Mouse (Mus musculus) intestine, embryonic 15.5 days (tissue): ENCODE data around the gene Myh9. TPM values are rescaled to one million over a fixed set of nuclear protein-coding genes. Genes with fewer than 3 reads are reported as not detected.

ENCODE experiments used
- ATAC-seq: fragments of 200-750 bp; cut with Nextera tagmentation; 2 replicates; pipeline ENCODE4 v1.8.0; 2017; ENCODE audit warnings: moderate TSS enrichment, moderate library complexity
- H3K27ac ChIP-seq: fragments of 300-500 bp; sonication (generic); 2 replicates; pipeline ENCODE4 v1.5.1; 2015; ENCODE audit warnings: mild to moderate bottlenecking, inconsistent platforms
- H3K27me3 ChIP-seq: fragments of 300-500 bp; sonication (generic); replicated peaks from 2 replicates; pipeline ENCODE4 v1.6.1; 2015; ENCODE audit warnings: inconsistent platforms
- H3K36me3 ChIP-seq: fragments of 300-500 bp; sonication (generic); 2 replicates; pipeline ENCODE4 v1.6.1; 2015; ENCODE audit warnings: inconsistent platforms
- H3K4me1 ChIP-seq: fragments of 300-500 bp; sonication (generic); replicated peaks from 2 replicates; pipeline ENCODE4 v1.6.1; 2015; ENCODE audit warnings: inconsistent platforms
- H3K4me2 ChIP-seq: fragments of 300-500 bp; sonication (generic); replicated peaks from 2 replicates; pipeline ENCODE4 v1.6.1; 2015; ENCODE audit warnings: mild to moderate bottlenecking, inconsistent platforms
- H3K4me3 ChIP-seq: fragments of 300-500 bp; sonication (generic); replicated peaks from 2 replicates; pipeline ENCODE4 v1.5.1; 2015; ENCODE audit warnings: inconsistent platforms
- H3K9ac ChIP-seq: fragments of 300-500 bp; sonication (generic); 2 replicates; pipeline ENCODE4 v1.6.1; 2015; ENCODE audit warnings: inconsistent platforms
- H3K9me3 ChIP-seq: fragments of 300-500 bp; sonication (generic); 2 replicates; pipeline ENCODE4 v1.6.1; 2016; ENCODE audit warnings: inconsistent platforms
- WGBS: fragments of 180-500 bp; shearing (Covaris S2); methylation state at CpG from one replicate; pipeline ENCODE4 v1.1.7; 2015; 5-methylcytosine and 5-hydroxymethylcytosine counted together
- polyA plus RNA-seq: library from polyadenylated mRNA; unstranded; fragments of >200 nt; fragmentation: Nextera tagmentation; extraction: Ambion mirVana; gene quantifications from 2 replicates; pipeline ENCODE4 v1.2.1, GENCODE M21; 2015

Gene Myh9
- polyA plus RNA-seq, 1 experiment from 2014 or later: 52.9 TPM

DNA sequence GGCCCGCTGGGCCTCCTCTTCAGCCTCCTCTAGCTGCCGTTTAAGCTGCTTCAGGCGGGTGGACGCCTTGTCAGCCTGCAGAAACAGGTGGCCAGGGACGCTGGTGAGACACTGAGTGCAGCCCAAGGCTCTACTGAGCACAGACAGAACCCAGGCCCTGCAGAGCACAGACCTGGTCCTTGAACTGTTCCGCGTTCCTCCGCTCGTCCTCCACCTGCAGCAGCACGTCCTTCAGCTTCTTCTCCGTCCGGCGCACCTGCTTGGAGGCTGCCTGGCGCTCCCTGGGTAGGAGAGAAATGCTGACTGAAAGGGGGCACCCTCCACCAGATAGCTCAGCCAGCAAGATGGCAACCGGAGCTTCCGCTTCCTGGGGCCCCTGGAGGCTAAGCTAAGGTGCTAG is 78.9 kb downstream of the Myh9 start:
- H3K4me1 ChIP-seq: 0 out of 2 replicates have a peak, but pooled peaks cover 5% of the 10 kb centered on the region
- H3K9ac ChIP-seq: no peak overlapping the region
- no peak for ATAC-seq
- H3K4me3 ChIP-seq: no peak overlapping the region
- H3K27me3 ChIP-seq: no peaks in the 10 kb centered on the region
- H3K9me3 ChIP-seq: no peaks in the 10 kb centered on the region
- no peak overlapping the region for H3K4me2 ChIP-seq
- H3K36me3 ChIP-seq: peaks cover 73% of the 10 kb centered on the region
- no peak overlapping the region for H3K27ac ChIP-seq
- WGBS: 91% methylated on average over 16 of the region's 16 CpGs

DNA sequence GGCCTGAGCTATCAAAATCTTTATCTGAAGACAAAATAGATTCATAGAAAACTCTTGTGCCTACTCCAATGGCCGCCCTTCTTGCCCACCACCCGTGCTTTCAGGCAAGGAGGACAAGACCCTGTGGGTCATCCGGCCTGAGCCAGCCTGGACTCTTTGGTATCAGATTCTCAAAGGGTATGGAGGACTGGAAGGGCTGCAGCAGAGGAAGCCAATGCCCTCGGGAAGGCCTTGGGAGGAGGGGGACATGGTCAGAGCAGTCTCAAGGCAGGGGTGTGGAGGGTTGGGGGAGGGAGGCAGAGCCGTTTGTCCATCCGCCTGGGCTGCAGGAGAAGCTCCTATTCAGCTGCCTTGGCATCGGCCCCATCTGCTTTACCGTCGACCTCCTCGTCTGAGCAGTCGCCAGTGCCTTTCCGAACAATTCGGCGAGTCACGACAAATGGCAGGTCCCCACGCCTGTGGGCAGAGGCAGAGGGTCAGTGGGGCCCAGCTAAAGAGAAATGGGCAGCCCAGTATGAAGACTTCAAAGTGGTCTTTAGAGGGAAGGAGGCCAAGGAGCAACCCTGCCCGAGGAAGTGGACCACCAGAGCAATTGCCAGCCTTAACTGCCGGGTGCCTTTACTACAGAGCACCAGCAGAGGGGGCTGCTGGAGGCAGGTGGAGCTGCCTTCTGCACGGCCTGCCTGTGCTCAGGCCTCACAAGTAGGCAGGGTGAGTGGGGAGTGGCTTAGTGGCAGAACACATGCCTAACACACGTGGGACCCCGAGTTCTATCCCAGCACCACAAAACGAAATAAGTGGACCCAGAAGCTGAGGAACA is 80.2 kb downstream of the Myh9 start:
- Histone ChIP-seq H3K4me3 (no peak overlapping the region), H3K9me3 (no peaks in the 10 kb centered on the region), H3K4me1 (0 out of 2 replicates have a peak, but pooled peaks cover 5% of the 10 kb centered on the region), H3K4me2 (no peak overlapping the region), H3K27ac (no peak overlapping the region), H3K27me3 (no peaks in the 10 kb centered on the region), H3K36me3 (peaks cover 60% of the 10 kb centered on the region), H3K9ac (no peak overlapping the region)
- ATAC-seq: no peak
- 77% methylated on average over 22 of the region's 22 CpGs for WGBS

DNA sequence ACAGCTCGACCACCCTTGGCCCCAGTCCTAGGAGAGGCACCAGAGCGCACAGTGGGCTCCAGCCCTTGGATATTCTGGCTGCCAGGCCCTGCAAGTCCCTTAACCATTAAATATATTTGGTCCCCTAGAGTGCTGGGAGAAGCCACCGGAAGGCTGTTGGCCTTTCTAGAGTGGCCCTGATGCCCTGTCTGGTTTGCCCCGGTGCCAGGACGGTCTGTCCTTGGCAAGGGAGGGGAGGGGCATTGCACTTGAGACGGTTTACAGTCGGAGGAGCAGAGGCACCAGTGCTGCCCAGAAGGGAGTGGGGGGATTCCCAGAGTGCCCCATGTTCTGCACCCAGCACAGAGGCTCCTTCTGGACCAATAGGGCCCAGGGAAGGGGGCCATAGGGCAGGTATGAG is 80.9 kb downstream of the Myh9 start:
- peaks cover 53% of the 10 kb centered on the region for H3K36me3 ChIP-seq
- WGBS: 97% methylated on average over 7 of the region's 7 CpGs
- H3K9ac ChIP-seq: no peak overlapping the region
- H3K9me3 ChIP-seq: no peaks in the 10 kb centered on the region
- no peaks in the 10 kb centered on the region for H3K27me3 ChIP-seq
- H3K4me1 ChIP-seq: 0 out of 2 replicates have a peak, but pooled peaks cover 5% of the 10 kb centered on the region
- no peak overlapping the region for H3K4me3 ChIP-seq
- H3K27ac ChIP-seq: no peak overlapping the region
- ATAC-seq: no peak
- H3K4me2 ChIP-seq: no peak overlapping the region

DNA sequence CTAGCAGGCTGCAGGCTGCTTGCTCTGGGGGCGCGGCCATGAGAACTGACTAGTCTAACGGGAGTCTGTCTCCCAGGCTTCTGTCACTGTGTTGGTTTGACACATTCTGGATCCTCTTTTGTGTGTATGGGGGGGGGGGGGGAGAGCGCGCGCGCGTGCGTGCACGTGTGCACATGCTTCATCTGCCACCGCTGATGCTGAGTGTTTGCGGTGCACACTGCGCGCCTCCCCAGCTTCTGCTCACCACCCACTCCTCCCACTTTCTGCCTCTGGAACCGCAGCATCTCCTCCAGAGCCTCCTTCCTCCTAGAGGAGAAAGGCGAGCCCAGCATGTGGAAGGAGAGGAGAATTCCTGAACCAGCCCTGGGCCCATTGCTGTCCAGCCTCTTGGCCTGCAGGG is 81.9 kb downstream of the Myh9 start:
- no peak for ATAC-seq
- H3K9me3 ChIP-seq: no peaks in the 10 kb centered on the region
- H3K27me3 ChIP-seq: no peaks in the 10 kb centered on the region
- H3K4me1 ChIP-seq: 0 out of 2 replicates have a peak, but pooled peaks cover 2% of the 10 kb centered on the region
- no peak overlapping the region for H3K9ac ChIP-seq
- H3K4me3 ChIP-seq: no peak overlapping the region
- H3K36me3 ChIP-seq: peaks cover 43% of the 10 kb centered on the region
- H3K4me2 ChIP-seq: no peak overlapping the region
- no peak overlapping the region for H3K27ac ChIP-seq
- whole genome bisulfite sequencing: 96% methylated on average over 16 of the region's 16 CpGs

DNA sequence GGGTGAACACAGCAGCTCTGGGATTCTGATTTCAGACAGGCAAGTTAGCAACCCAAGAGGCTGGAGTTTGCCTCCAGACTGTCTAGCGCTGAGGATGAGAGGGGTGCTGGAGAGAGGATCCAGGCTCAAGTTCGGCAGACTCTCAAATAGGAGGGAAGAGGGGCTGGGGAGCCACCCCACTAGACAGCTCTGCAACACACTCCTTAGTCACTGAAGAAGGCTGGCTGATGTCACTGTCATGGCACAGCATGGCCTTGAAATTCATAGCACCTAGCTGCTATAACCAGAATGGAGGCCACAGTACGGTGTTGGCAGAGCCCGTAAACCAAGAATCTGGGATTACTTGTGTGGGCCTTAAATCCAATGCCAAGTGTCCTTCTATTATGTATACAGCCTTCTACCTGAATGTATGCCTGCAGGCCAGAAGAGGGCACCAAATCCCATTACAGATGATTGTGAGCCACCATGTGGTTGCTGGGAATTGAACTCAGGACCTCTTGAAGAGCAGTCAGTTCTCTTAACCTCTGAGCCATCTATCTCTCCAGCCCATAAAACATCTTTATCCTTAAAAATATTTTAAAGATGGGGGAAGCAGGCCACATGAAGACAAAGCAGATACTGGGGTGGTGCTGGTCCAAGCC is 84.3 kb downstream of the Myh9 start:
- H3K27me3 ChIP-seq: peaks cover 9% of the 10 kb centered on the region
- H3K4me2 ChIP-seq: no peak overlapping the region
- peaks cover 21% of the 10 kb centered on the region for H3K36me3 ChIP-seq
- H3K27ac ChIP-seq: no peak overlapping the region
- 78% methylated on average over 4 of the region's 4 CpGs for WGBS
- no peaks in the 10 kb centered on the region for H3K9me3 ChIP-seq
- no peak overlapping the region for H3K9ac ChIP-seq
- no peak for ATAC-seq
- H3K4me3 ChIP-seq: no peak overlapping the region
- H3K4me1 ChIP-seq: no peaks in the 10 kb centered on the region

DNA sequence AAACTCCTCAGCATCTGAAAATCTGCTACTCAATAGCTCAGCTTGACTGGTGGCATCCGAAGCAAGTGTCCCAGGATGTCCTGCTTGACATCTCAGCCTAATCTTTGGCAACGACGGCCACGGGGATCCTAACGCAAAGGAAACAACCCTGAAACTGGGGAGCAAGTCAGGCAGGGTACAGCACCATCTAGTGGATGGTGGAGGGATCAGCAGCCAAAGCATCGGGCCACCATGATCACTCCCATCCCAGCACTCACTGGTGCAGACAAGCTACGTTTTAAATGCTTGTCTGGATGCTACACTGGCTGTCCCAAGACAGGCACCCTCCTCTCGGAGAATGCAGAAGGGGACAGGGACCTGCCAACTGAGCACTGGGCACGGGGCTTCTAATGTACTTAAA is 85.1 kb downstream of the Myh9 start, which contains the start of gene Apol8:
TSS of gene Apol8 (minus strand) at position 156 of the 400 bp plus-strand sequence.
- H3K4me1 ChIP-seq: no peaks in the 10 kb centered on the region
- H3K27me3 ChIP-seq: peaks cover 12% of the 10 kb centered on the region
- ATAC-seq: peak; percentile 26; the same call in 1 of the 2 replicates
- H3K9ac ChIP-seq: no peak within 1 kb of the TSS
- H3K36me3 ChIP-seq: peaks cover 13% of the 10 kb centered on the region
- WGBS: 8% methylated on average over 9 of the region's 9 CpGs
- H3K9me3 ChIP-seq: no peaks in the 10 kb centered on the region
- no peak within 1 kb of the TSS for H3K4me3 ChIP-seq
- no peak within 1 kb of the TSS for H3K27ac ChIP-seq
- no peak within 1 kb of the TSS for H3K4me2 ChIP-seq

DNA sequence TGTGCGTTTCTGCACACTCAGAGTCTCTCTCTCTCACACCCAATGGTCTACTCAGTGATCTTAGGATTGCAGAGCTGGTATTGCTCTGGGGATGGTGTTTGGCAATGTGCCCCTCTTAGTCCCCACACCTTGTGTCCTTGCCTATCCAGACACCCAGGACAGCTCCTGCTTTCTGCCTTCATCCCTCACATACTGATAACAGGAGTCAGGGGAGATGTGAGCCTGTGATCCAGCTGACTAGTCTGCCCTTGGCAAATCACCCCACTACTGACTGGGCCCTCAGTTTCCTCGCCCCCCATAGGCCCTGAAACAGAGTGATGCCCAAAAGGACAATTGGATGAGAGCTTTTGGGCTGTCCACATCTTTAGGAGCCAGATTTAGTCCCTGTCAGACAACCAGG is 85.9 kb downstream of the Myh9 start:
- Histone ChIP-seq H3K9me3 (no peaks in the 10 kb centered on the region), H3K27me3 (peaks cover 12% of the 10 kb centered on the region), H3K4me2 (no peak overlapping the region), H3K36me3 (peaks cover 6% of the 10 kb centered on the region), H3K27ac (no peak overlapping the region), H3K4me3 (no peak overlapping the region), H3K9ac (no peak overlapping the region), H3K4me1 (no peaks in the 10 kb centered on the region)
- no peak for ATAC-seq
- WGBS: 68% methylated on average over 2 of the region's 2 CpGs

DNA sequence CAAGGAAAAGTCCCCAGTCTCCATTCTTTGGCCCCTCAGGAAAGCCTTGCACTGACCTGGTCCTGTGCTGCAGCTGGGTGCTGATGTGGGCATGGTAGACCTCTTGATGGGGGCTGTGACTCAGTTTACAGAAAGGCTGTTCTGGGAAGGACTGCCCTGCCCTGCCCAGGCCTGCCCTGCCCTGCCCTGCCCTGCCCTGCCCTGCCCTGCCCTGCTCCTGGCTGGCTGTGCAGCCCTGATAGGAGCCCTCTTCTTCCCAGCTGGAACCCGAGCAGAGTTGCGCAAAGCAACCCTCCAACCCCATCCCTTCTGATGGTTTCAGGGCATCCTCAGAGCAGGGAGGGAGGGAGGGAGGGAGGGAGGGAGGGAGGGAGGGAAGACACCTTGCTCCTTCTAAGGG is 86.8 kb downstream of the Myh9 start:
- no peak overlapping the region for H3K4me2 ChIP-seq
- WGBS: 50% methylated on average over 2 of the region's 2 CpGs
- no peak overlapping the region for H3K9ac ChIP-seq
- peaks cover 12% of the 10 kb centered on the region for H3K27me3 ChIP-seq
- no peak overlapping the region for H3K4me3 ChIP-seq
- H3K9me3 ChIP-seq: no peaks in the 10 kb centered on the region
- no peaks in the 10 kb centered on the region for H3K4me1 ChIP-seq
- ATAC-seq: peak; percentile 79
- no peaks in the 10 kb centered on the region for H3K36me3 ChIP-seq
- no peak overlapping the region for H3K27ac ChIP-seq

DNA sequence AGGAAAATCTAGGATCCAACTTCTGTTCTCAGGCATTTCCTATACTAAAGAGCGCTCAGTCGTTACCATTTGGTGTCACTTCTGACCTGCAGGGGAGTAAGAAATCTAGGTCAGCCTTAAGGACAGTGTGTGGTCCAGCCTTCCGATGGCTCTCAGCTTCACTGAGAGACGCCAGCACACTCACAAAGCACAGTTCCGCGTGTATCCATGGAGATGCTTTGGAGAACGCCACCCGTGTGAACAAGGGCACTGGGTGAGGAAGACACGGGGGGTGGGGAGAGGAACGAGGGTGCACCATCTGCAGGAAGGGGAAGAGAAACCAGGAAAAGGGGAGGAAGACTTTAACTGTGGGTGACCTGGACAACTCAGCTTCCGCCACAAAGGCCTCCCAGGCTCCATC is 89.5 kb downstream of the Myh9 start:
- Histone ChIP-seq H3K4me3 (no peak overlapping the region), H3K36me3 (no peaks in the 10 kb centered on the region), H3K9ac (no peak overlapping the region), H3K4me1 (no peaks in the 10 kb centered on the region), H3K27ac (no peak overlapping the region), H3K4me2 (no peak overlapping the region), H3K27me3 (peaks cover 22% of the 10 kb centered on the region), H3K9me3 (no peaks in the 10 kb centered on the region)
- WGBS: 59% methylated on average over 11 of the region's 11 CpGs
- ATAC-seq: no peak

DNA sequence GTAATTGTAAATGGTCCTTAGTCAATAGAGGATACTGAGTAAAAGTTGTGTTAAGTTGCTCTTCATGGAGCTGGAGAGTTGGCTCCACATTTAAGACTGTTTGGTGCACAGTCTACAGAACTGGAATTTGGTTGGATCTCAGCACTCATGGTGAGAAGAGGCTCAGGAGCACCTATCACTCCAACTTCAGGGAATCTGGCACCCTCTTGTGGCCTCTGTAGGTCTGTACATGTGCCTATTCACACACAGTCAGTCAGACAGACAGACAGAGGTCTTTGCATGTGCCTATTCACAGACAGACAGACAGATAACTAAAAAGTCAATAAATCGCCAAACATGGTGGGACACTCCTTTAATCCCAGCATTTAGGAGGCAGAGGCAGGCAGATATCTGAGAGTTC is 91.5 kb downstream of the Myh9 start:
- Histone ChIP-seq H3K9me3 (no peaks in the 10 kb centered on the region), H3K9ac (no peak overlapping the region), H3K27ac (no peak overlapping the region), H3K4me1 (no peaks in the 10 kb centered on the region), H3K36me3 (no peaks in the 10 kb centered on the region), H3K27me3 (peaks cover 35% of the 10 kb centered on the region), H3K4me3 (no peak overlapping the region), H3K4me2 (no peak overlapping the region)
- no peak for ATAC-seq
- 28% methylated on average over 1 of the region's 1 CpGs for WGBS

DNA sequence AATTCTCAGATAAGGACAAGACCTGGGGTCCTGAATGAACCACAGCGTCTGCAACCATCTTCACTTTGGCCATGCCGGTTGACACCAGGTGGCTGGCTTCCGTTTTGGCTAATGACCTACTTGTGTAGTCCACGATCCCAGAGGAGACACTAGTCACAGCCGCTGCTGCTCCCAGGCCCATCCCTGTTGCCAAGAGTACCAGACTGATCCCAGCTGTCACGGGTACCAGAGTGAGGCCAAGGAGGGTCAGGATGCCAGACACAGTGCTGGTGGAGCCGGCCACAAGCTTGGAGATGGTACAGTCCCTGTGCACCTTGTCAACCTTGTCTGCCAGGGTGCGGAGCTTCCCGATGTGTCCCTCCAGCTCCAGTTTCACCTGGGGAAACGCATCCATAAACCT is 92.3 kb downstream of the Myh9 start:
- Histone ChIP-seq H3K27ac (no peak overlapping the region), H3K27me3 (peaks cover 35% of the 10 kb centered on the region), H3K4me1 (no peaks in the 10 kb centered on the region), H3K9ac (no peak overlapping the region), H3K4me2 (no peak overlapping the region), H3K9me3 (no peaks in the 10 kb centered on the region), H3K4me3 (no peak overlapping the region), H3K36me3 (no peaks in the 10 kb centered on the region)
- no peak for ATAC-seq
- WGBS: 88% methylated on average over 10 of the region's 10 CpGs

DNA sequence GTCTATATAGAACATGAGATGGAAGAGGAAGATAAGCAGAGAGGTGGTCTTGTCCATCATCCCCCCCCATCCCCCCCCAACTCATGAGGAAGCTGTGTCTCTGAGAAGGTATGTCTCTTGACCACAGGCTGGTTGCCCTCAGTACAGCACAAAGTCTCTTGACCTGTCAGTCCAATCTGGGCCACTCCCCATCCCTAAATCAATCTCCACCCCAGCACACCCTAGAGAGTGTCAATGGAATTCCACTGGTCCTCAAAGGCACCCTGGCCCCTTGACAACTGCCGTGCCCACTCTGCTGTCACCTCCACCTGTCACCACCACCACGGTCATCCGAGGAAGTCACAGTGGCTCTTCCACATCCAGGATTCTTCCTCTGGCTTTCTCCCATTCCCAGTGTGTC is 93.6 kb downstream of the Myh9 start:
- H3K27me3 ChIP-seq: peaks cover 32% of the 10 kb centered on the region
- WGBS: 81% methylated on average over 3 of the region's 3 CpGs
- no peak overlapping the region for H3K4me3 ChIP-seq
- no peaks in the 10 kb centered on the region for H3K9me3 ChIP-seq
- no peak for ATAC-seq
- no peak overlapping the region for H3K9ac ChIP-seq
- no peaks in the 10 kb centered on the region for H3K4me1 ChIP-seq
- no peaks in the 10 kb centered on the region for H3K36me3 ChIP-seq
- no peak overlapping the region for H3K4me2 ChIP-seq
- H3K27ac ChIP-seq: no peak overlapping the region

DNA sequence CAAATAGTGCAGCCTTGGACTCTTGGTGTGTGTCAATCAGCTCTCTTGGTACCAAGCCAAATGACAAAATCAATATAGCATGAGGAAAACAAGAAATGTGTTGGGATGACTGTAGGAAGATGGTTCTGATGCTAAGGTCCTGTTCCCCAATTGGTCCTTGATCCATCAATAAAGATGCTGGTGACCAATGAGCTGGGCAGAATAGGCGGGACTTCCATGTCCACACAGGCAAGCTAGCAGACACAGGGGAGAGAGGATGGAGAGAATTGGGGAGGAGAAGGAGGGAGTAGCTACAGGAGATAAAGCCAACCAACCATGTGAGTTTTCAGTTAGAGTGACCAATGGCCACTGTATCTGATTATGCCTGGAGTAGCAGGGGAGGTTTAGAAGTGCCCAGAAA is 95.6 kb downstream of the Myh9 start:
- Histone ChIP-seq H3K36me3 (no peaks in the 10 kb centered on the region), H3K4me2 (no peak overlapping the region), H3K9me3 (no peaks in the 10 kb centered on the region), H3K27me3 (peaks cover 23% of the 10 kb centered on the region), H3K4me1 (no peaks in the 10 kb centered on the region), H3K4me3 (no peak overlapping the region), H3K9ac (no peak overlapping the region), H3K27ac (no peak overlapping the region)
- no peak for ATAC-seq
- WGBS: 100% methylated on average over 1 of the region's 1 CpGs
